Mouse (Mus musculus): ENCODE data around the gene Dut. TPM values are rescaled to one million over a fixed set of nuclear protein-coding genes. Genes with fewer than 3 reads are reported as not detected.

Gene Dut
- total RNA-seq (2015; ENCODE audit: low replicate concordance) (37.2 and 67.4 TPM in 2 replicates), total RNA-seq (2017; ENCODE audit: low replicate concordance) (39.2 and 80.6 TPM in 2 replicates)

DNA sequence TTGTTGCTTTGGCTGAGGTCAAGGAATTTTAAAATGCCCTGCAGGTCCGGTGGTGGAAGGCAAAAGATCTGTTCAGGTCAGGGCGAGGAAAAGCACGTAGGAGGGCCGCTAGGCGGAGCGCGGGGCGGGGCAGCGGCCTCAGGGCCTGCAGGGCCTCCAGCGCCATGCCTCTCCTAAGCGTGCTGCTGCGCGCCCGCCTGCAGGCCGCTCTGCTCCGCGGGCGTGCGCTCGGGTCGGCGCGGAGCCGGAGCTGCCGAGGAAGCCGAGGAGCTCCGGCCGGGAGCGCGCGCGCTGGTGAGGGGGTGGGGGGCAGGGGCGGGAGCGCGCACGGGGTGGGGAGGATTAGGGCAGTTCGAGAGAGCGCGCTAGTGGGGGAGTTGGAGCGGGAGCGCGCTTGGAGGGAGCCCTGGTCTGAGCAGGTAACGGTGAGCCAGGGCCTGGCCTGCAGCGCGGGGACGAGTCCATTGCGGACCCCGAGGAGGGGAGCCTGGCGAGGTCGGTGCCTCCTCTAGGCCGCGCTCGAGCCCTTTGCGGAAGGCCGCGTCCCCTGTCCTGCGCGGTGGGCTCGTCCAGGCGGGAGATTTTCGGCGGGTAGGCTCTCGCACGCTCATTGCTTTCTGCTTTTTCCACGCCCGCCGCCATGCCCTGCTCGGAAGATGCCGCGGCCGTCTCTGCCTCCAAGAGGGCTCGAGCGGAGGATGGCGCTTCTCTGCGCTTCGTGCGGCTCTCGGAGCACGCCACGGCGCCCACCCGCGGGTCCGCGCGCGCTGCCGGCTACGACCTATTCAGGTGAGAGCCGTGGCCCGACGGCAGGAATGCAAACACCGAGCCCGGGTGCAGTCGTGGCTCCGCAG lies at the start of gene Dut:
Gene Dut, plus strand, starts transcription at position 83 of the 854 bp plus-strand sequence.
- ATAC-seq (replicated peaks; ENCODE audit: low FRiP score, poor library complexity, severe bottlenecking) = peak; percentile 80

DNA sequence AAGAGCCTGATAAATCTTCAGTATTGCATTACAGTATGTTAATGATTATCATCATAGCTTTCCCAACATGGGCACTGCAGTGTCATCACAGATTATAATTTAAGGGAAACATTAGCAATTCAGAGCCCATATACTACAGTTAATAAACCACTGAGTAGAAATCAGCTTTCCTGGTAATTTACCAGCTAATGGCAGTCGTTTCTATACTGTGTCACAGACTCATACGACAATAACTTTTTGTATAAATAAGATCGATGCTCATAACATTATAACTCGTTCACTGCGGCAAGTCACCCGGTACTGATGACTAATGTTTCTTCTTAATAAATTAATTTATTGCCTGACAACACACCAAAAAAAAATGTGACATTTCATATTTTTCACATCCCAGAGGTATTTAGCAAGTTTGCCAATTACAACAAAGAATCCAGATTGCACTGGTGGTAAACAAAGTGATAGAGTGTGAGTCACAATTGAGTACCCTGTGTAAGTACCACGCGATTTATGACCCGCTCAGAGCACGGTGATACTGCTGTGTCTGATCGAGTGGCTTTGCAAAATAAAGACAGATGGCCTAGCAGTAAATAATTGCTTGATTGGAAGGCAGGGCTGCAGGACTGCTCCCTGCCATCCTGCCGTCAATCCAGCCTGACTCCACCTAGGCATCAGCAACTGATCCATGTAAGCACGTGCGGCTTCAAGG lies 37.9 kb upstream of the Dut start:
- no peak for ATAC-seq (replicated peaks; ENCODE audit: low FRiP score, poor library complexity, severe bottlenecking)

DNA sequence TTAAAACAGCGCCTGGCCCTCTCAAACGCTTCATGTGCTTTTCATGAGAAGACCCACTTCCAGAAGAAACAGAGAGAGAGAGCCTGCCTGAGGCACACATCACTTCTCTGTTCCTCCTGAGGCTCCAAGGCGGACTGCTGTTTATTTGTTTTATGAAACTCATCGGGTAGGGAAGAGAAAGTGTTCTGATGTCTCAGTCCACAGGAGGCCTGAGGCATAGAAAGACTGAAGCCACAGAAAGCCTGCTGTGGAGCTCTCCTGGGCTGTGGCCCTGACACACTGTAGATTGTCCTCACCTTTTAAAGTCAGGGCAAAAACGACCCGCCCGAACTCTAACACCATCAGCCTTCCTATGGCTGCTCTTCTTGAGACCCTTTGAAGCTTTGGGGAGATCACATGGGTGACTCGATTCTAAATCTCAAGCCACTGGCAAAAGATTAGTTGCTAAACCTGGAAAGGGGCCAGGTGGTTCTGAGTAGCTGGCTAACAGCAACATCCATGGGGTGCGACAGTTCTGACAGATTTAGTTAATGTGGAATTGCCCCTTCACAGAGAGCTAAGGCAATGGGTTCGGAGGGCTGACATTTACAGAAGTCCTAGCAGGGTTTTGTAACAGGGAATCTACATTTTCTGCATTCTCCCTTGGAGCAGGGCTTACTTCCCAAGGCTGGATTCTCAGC lies 35.0 kb upstream of the Dut start:
- no peak for ATAC-seq (replicated peaks; ENCODE audit: low FRiP score, poor library complexity, severe bottlenecking)

DNA sequence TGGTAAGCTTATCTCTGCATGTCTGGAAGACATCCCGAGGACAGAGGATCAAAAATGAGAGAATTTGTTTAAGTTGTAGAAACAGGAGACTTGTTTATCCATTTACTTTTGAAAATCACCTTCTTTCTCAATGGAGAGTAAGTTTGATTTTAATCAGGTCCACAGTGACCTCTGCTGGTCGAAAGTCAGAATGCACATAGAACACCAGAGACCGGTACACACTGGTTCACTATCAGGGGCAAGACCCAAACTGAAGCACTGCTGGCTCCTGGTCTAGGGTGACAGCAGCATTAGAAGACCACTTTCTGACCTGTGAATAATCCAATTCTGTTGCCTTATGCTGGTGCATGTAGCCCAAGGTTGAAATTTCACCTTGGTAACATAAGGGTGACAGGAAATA lies 32.4 kb upstream of the Dut start:
- ATAC-seq (replicated peaks; ENCODE audit: low FRiP score, poor library complexity, severe bottlenecking) = peak; percentile 85

DNA sequence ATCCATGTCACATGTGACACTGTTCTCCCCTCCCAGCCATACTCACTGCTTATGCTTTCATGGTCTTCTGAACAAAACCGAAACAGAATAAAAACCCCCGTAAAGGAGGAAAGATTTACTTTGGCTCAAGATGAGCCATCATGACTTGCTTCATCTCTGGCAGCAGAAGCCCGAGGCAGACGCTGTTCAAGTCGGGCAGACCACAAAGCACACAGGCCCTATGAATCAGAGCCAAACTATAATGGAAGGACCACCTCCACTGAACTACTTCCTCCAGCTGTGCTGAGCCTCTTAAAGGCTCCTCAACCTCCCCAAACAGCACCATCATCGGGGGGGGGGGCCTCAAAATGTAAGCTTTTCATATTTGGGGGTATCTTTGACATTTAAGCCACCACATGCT lies 29.7 kb upstream of the Dut start:
- ATAC-seq (replicated peaks; ENCODE audit: low FRiP score, poor library complexity, severe bottlenecking) = no peak

DNA sequence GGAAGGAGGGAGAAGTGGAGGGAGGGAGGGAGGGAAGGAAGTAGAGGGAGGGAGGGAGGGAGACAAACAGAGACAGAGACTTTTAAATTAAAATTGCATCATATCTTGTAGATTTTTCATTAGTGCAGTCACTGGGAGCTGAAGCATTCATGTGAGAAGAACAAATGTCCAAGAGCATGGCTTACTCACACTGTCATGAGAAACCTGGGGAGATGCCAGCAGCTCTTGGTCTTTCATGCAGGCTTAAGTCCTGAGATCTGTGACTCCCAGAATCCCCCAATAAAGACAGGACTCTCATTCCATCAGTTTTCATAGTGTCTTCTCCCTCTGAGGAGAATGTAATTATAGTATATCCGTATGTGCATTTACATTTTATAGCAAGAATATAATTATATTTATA lies 28.4 kb upstream of the Dut start:
- ATAC-seq (replicated peaks; ENCODE audit: low FRiP score, poor library complexity, severe bottlenecking) = no peak

DNA sequence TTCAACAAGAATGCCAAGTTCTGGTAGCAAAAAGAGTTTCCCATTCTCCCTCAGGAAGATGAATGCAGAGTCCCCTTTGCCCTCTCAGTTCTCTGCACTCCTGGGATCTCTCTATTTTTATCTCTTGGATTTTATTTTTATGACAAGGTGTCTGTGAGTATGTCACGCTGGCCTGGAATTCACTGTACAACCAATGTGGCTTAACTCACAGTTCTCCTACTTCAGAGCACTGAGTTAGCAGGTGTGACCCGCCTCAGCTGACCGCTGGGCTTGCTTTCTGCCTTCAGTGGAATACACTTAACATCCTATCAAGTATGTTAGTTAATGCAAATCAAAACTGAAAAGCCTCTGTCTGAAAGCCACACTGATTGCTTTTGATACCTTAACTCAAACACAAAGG lies 27.7 kb upstream of the Dut start:
- no peak for ATAC-seq (replicated peaks; ENCODE audit: low FRiP score, poor library complexity, severe bottlenecking)

DNA sequence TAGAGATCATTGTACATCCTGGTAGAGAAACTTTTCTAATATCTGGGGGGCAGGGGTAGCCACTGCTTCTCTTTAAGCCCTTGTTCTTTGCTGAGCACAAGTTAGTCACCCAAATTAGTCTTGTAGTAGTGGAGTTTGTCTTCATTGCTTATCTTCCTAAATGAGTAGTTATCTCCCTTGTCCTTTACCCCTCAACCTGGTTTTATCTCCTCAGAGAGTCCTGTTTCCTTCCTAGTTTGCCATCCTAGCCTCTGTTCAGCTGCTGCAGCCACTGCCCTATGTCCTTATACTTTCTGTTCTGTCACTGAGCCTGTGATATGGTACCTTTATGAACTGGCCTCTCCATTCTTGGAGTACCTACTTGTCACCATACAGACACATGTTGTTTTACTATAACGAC lies 25.3 kb upstream of the Dut start:
- ATAC-seq (replicated peaks; ENCODE audit: low FRiP score, poor library complexity, severe bottlenecking) = no peak

DNA sequence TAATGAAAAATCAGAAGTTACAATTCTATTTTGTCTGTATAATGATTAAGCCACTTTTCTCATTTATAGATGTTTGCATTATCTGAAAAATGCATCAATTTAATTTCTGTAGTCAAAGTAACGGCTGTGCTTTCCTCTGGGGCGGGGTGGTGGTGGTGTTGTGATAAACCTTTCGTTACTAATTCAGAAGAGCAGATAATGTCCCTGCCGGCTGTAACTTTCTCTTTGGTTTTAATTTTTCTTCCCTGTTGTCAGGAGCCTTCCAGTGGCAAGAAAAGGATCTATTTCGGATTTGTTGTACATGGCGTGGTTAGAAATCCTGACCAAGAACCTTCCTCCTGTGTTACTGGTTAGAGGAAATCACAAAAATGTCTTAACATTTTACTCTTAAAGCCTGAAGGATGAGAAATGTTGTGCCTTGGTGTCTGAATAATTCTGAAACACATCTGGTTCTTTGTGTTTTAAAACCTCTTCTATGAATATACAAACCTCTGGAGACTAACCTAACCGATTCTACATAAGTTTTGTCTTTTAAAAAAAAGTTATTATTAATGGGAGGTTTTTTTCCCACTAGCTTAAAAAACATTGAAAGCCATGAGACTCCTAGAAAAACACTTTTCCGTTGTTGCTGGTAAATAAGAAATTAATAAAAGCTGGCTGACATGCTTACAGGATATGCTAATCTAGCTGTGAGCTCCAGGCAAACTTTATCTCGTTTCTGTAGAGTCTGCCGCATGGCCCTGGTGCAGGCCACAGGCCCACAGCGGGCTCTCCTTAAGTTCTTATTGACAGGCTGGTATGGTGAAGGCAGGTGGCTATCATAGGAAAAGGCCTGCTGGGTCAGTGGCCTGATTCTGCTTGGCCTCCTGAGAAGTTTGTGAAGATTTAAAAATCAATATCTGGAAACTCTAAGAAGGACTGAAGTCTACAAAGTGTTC lies 18.2 kb upstream of the Dut start:
- no peak for ATAC-seq (replicated peaks; ENCODE audit: low FRiP score, poor library complexity, severe bottlenecking)

DNA sequence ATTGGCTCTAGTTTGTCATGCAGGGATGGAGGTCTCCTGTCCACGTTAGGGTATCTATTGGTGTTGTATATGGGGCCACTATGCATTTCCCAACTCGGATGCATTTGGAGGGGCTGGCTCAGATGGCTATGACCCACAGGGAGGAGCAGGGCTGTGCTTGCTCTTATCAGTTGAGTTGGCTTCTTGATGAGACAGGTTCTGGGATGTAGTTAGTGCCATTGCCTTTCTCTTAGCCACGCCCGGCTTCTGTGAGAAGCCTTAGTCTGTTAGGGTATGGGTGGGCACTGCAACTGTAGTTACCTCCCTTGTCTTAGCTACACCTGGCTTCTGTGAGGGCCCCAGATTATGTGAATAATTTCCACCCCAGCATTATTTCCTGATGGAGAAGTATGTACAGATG lies 14.8 kb upstream of the Dut start:
- ATAC-seq (replicated peaks; ENCODE audit: low FRiP score, poor library complexity, severe bottlenecking) = no peak

DNA sequence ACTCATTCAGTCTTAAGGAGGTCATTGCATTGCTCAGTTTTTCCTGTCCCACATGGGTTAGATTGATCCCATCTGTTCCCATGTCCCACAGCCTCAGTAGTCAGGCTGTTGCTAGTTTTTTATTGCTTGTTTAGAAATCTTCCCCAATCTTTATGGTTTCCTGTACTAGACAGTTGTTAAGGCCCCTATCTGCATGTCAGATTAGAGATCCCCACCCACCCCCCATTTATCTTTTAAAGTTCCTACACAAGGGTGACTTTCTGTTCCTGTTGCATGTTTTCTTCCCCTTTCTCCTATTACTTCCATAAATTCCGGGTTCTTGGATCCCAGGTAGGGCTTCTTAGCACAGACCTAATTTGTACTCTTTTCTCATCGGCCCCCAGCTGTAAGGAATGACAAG lies 13.5 kb upstream of the Dut start:
- no peak for ATAC-seq (replicated peaks; ENCODE audit: low FRiP score, poor library complexity, severe bottlenecking)

DNA sequence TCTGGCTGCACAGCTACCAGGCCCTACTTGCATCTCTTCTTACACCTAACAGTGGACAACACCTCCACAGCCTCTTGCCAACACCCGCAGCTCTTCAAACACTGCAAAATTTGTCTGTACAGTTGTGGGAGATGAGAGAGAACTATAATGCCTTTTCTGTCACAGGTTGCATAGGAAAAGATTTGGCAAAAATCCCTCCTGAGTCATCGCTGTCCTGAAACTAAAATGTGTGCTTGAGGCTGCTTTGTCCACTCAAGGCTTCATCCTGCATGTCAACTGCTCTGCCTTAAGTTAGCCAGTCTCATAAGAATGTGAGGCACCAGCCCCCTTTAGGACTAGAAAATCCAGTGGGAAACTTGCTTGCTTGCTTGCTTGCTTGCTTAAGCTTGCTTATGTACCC lies 12.9 kb upstream of the Dut start:
- no peak for ATAC-seq (replicated peaks; ENCODE audit: low FRiP score, poor library complexity, severe bottlenecking)

DNA sequence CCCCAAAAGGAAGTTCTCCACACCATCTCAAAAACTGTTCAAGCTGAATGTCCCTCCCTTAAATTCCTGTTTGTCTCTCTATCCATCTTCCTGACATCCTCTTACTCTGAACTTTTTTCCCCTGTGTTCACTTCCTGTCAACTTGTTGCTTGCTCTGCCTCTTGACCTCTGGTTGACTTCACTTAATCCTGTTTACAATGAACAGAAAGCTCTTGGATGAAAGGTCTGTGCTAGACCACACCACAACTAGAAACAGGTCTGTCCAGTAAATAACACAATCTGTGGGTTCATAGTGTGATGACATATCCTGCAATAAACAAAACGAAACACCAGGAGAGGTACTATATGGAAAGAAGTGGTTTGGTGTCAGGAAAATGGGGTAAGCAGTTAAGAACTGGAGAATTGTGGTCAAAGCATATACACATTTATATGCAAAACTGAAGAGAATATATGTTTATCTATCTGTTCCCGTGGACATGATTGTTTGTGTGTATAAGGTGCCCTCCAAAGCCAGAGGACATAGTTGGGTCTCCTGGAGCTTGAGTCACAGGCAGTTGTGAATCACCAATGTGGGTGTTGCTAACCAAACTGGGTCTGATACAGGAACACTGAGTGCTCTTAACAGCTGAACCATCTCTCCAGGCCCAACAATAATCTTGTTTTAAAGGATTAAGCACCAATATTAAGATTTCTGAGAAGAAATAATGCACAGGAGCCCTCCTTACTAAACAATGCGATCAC lies 1.3 kb upstream of the Dut start:
- no peak for ATAC-seq (replicated peaks; ENCODE audit: low FRiP score, poor library complexity, severe bottlenecking)

DNA sequence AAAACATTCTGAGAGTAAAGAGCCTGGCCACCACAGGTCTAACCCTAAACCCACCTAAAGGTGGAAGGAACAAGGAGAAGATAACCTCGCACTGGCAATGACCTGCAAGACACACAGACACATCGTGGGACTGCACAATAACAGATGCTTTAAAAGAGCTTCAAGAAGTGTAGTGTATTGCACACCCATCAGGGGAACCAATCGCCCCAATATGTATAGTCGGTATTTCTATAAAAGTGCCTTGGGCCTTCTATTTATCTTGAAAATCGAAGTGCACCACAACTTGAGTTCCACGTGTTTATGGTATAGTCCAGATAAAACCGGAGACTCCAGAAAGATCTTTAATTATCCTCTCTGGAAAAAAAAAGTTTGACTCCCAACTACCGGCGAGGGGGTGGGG lies 321 bp upstream of the Dut start:
- ATAC-seq (replicated peaks; ENCODE audit: low FRiP score, poor library complexity, severe bottlenecking) = no peak

DNA sequence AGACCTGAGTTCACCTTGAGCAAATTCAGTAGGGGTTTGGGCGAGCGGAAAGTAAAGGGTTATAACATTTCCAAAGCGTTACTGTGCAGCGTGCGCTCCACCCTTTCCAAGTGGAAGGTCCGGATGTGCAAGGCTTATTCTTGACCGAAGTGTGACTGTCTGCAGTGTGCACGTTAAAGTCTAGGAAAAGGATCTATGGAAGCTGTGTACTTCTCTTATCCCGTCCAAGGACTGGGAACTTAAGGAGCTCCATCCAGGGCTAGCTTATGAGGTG lies 909 bp downstream of the Dut start:
- ATAC-seq (replicated peaks; ENCODE audit: low FRiP score, poor library complexity, severe bottlenecking) = peak; percentile 5

DNA sequence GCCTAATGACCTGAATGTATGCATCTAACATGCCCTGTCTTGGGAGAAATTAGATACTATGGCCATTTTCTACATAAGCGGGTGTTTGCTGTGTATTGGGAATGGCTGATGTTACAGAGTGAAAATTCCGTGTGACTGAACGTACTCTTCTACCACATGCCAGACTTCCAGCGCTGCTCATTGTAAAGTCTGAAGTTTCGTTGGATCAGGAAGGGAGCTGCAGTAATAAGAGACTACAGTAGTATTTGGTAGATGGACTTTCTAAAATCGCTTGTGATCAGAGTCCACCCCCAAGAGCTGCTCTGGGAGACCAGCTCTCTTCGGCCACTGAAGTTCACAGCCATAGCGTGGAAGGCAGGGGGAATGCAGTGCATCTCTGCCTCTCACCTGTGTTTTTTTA lies 1.3 kb downstream of the Dut start:
- no peak; the same call in 1 of the 2 replicates for ATAC-seq (replicated peaks; ENCODE audit: low FRiP score, poor library complexity, severe bottlenecking)

DNA sequence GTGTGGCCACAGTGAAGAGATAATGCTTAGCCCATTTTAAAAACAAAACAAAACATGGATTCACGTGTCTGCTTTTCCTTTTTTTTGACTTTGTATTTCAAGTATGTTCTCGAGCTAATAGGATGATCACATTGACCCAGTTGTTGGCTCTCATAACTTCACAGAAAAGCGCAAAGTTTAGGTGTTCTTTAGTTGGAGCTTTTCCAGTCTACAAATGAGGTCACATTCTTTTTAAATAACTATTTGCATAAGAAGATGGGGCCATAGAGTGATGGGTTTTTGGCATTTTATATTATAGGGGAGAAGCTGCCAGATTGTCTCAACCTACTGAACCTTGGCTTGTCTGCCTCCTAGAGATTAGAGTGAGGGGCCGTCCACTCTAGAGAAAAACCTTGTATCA lies 2.3 kb downstream of the Dut start:
- ATAC-seq (replicated peaks; ENCODE audit: low FRiP score, poor library complexity, severe bottlenecking) = no peak

DNA sequence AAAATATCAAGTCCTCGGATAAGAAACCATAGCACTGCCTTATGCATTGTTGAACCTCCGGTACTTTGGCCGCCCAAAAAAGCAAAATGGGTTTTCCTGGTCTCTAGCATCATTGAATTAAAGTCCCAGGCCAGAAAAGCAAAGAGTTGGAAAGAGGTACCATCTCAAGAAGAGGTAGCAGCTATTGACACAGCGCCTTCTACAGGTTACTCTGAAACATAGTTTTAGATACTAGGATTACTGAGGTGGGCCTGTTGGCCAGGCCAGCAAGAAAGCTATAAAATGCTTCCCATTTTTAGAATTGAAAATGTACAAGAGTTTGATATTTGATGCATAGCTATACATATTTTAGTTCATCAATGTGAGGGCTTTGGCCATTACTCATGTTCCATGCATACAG lies 2.9 kb downstream of the Dut start:
- ATAC-seq (replicated peaks; ENCODE audit: low FRiP score, poor library complexity, severe bottlenecking) = 0 out of 2 replicates have a peak, but pooled peaks have one; percentile 51

DNA sequence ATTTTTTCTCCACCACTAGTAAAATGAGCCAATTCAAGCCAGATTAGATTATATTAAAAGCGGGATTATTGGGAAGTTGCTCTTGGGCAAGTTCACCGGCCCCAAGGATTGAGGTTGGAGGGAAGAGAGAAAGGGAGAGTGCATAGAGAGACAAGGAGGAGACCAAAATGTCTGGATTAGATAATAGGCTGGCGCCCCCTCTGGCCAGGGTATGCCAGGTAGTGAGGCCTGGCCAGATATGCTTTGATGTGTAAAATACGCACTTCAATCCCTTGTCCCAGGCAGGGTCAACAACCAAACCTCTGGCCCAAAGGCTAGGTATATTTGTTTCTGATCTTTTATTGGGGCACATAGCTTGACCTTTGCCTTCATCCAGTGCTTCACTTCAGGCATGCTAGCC lies 4.8 kb downstream of the Dut start:
- ATAC-seq (replicated peaks; ENCODE audit: low FRiP score, poor library complexity, severe bottlenecking) = no peak
